Mouse (Mus musculus): ENCODE data around the gene Trio. TPM values are rescaled to one million over a fixed set of nuclear protein-coding genes. Genes with fewer than 3 reads are reported as not detected.
A peak's percentile ranks its signal among the peaks of the same experiment; 100 is the strongest.
"Not testable (repeated sequence)": the region's sequence is repeated elsewhere in the genome, so short reads cannot be mapped to it uniquely, and the experiment has no call there.

Trio gene
- total RNA-seq, 2 experiments from 2014 or later = 321 to 333 TPM

GRCm38 (mm10) chr15:27753923-27754322 lies 271.7 kb downstream of the Trio start:
- Histone ChIP-seq H3K4me3 (no peak overlapping the region), H3K27ac (peak overlapping the region; percentile 68)
- no peak for DNase-seq (ENCODE audit: low spot score in 2 of 2)
- TF ChIP-seq CTCF (conservative IDR thresholded peaks at IDR 0.05) = no peak

GRCm38 (mm10) chr15:27752677-27753342 lies 272.8 kb downstream of the Trio start:
- Histone ChIP-seq H3K27ac (peak overlapping the region; percentile 68; the same call in 1 of the 2 replicates), H3K4me3 (no peak overlapping the region)
- no peak for TF ChIP-seq CTCF (conservative IDR thresholded peaks at IDR 0.05)
- DNase-seq (ENCODE audit: low spot score in 2 of 2) = no peak

GRCm38 (mm10) chr15:27751612-27752405 lies 273.8 kb downstream of the Trio start:
- DNase-seq (ENCODE audit: low spot score in 2 of 2) = peak in 1 of 2 experiments; percentile 59
- H3K4me3 ChIP-seq = no peak overlapping the region
- peak overlapping the region; percentile 68; the same call in 1 of the 2 replicates for H3K27ac ChIP-seq
- peak; percentile 85 for TF ChIP-seq CTCF (conservative IDR thresholded peaks at IDR 0.05)

- Histone ChIP-seq H3K27ac (no peak overlapping the region), H3K4me3 (no peak overlapping the region)
- no peak for TF ChIP-seq CTCF (conservative IDR thresholded peaks at IDR 0.05)
- no peak for DNase-seq (ENCODE audit: low spot score in 2 of 2)
These were observed 276.9 kb downstream of the Trio start for GRCm38 (mm10) chr15:27748739-27749138.

GRCm38 (mm10) chr15:27747512-27747911 lies 278.1 kb downstream of the Trio start:
- DNase-seq (ENCODE audit: low spot score in 2 of 2) = no peak
- Histone ChIP-seq H3K27ac (no peak overlapping the region), H3K4me3 (no peak overlapping the region)
- no peak for TF ChIP-seq CTCF (conservative IDR thresholded peaks at IDR 0.05)

- Histone ChIP-seq H3K4me3 (no peak overlapping the region), H3K27ac (peak overlapping the region; percentile 53)
- TF ChIP-seq CTCF (conservative IDR thresholded peaks at IDR 0.05) = no peak
- DNase-seq (ENCODE audit: low spot score in 2 of 2) = no peak
These were observed 280.7 kb downstream of the Trio start for GRCm38 (mm10) chr15:27744995-27745394.

- no peak for TF ChIP-seq CTCF (conservative IDR thresholded peaks at IDR 0.05)
- H3K27ac ChIP-seq = peak overlapping the region; percentile 10; the same call in 1 of the 2 replicates
- no peak for DNase-seq (ENCODE audit: low spot score in 2 of 2)
- no peak overlapping the region for H3K4me3 ChIP-seq
These were observed 285.6 kb downstream of the Trio start for GRCm38 (mm10) chr15:27740080-27740479.

GRCm38 (mm10) chr15:27731818-27732217 lies 293.8 kb downstream of the Trio start:
- peak overlapping the region; percentile 1; the same call in 1 of the 2 replicates for H3K27ac ChIP-seq
- TF ChIP-seq CTCF (conservative IDR thresholded peaks at IDR 0.05) = peak; percentile 30
- no peak overlapping the region for H3K4me3 ChIP-seq
- DNase-seq (ENCODE audit: low spot score in 2 of 2) = no peak

GRCm38 (mm10) chr15:27726228-27726627 lies 299.4 kb downstream of the Trio start:
- peak overlapping the region; percentile 28 for H3K27ac ChIP-seq
- H3K4me3 ChIP-seq = no peak overlapping the region
- DNase-seq (ENCODE audit: low spot score in 2 of 2) = no peak
- TF ChIP-seq CTCF (conservative IDR thresholded peaks at IDR 0.05) = no peak

- TF ChIP-seq CTCF (conservative IDR thresholded peaks at IDR 0.05) = no peak
- no peak for DNase-seq (ENCODE audit: low spot score in 2 of 2)
- peak overlapping the region; percentile 28; the same call in 1 of the 2 replicates for H3K27ac ChIP-seq
These were observed 300.6 kb downstream of the Trio start for GRCm38 (mm10) chr15:27724796-27725680.

GRCm38 (mm10) chr15:27724298-27724697 lies 301.4 kb downstream of the Trio start:
- TF ChIP-seq CTCF (conservative IDR thresholded peaks at IDR 0.05) = no peak
- H3K27ac ChIP-seq = peak overlapping the region; percentile 21; the same call in 1 of the 2 replicates
- no peak overlapping the region for H3K4me3 ChIP-seq
- no peak for DNase-seq (ENCODE audit: low spot score in 2 of 2)

More at GRCm38 (mm10) chr15:27724796-27725680, 300.6 kb downstream of the Trio start:
- H3K4me3 ChIP-seq = no peak overlapping the region

- no peak for DNase-seq (ENCODE audit: low spot score in 2 of 2)
- no peak for TF ChIP-seq CTCF (conservative IDR thresholded peaks at IDR 0.05)
- Histone ChIP-seq H3K27ac (no peak overlapping the region), H3K4me3 (no peak overlapping the region)
These were observed 301.9 kb downstream of the Trio start for GRCm38 (mm10) chr15:27723746-27724145.

GRCm38 (mm10) chr15:27720297-27720696 lies 305.4 kb downstream of the Trio start:
- H3K27ac ChIP-seq; DNase-seq (ENCODE audit: low spot score in 2 of 2); H3K4me3 ChIP-seq: not testable (repeated sequence)
